Mouse (Mus musculus): ENCODE results near the gene Cmip.

The Cmip gene

DNA sequence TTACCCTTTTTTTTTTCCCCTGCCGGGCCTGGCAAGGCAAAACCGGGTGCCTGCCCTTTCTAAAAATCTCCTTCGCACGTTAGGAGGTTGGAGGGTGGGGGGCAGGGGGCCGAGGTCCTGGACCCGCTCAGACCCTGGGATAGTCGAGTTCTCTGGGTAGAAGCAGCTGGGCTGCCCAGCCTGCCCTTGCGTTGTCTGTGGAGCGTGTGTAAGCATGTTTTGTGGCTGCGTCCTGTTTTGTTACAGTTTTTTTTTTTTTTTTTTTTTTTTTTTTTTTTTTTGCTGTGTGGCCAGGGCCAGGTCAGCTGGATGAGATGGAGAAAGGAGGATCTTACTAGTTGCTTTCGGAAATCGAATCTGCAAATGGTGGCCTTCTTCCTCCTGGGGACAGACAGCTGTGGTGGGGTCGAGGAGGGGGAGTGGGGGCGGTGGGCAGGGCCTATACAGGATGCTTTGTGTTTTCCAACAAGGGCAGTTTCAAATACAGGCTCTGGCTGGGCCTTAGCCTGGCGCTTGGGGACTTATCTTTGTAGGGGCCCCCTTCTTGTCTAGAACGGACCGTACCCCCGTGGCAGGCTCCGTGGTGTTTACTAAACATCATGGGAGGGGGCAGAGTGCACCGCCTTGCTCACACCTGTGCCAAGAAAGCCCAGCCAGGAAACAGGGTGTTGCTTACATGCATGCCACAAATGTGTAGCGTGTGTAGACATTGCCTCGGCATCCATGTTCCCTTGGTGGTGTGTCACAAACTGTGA is 1.1 kb downstream of the Cmip start:
- DNase-seq (ENCODE audit: low read depth, low spot score), result no peak

DNA sequence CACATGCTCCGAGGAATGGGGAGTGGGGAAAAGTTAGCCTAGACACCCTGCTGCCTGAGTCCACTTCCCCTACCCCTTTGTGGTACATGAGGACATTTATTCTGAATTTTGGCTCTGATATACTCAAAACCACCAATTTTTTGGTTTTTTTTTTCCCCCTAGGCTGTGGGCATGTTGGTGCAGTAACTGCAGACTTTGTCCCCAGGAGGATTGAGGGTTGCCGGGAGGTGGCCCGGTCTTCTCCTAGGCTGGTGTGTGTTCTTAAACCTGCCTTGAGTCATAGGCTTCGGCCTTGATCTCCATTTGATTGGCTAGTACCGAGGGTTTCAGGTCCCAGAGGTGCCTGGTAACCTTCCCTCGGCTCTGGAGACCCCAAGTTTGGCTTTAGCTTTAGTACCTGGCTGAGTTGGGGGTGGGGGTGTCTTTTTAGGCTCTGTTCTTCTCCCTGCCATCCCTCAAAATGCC is 1.7 kb downstream of the Cmip start:
- no peak for DNase-seq (ENCODE audit: low read depth, low spot score)

DNA sequence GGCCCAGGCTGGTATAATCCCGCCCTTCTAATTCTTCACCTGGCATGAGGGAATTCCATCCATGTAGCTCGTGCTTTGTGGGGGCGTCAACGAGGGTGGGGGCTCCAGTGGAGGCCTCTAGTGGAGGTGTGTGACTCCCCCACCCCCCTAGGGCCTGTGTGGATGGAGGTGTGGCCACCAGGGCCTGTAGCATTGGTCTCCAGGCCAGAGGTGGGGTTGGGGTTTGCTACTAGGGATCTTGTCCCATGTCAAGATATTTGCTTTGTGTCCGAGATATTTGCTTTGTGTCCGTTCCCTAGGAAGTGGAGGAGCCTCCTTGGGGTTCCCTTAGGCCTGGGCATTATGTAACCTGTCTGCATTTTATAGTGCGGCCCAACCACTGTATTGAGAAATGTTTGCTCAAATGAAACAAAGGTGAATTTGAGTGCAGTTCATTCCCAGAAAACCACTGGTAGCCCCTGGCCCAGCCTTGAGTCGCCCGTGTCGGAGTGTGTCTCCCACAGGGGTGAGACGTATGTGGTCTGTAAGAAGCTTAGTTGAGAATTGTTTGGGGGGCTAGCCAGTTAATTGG is 2.7 kb downstream of the Cmip start:
- no peak for DNase-seq (ENCODE audit: low read depth, low spot score)

DNA sequence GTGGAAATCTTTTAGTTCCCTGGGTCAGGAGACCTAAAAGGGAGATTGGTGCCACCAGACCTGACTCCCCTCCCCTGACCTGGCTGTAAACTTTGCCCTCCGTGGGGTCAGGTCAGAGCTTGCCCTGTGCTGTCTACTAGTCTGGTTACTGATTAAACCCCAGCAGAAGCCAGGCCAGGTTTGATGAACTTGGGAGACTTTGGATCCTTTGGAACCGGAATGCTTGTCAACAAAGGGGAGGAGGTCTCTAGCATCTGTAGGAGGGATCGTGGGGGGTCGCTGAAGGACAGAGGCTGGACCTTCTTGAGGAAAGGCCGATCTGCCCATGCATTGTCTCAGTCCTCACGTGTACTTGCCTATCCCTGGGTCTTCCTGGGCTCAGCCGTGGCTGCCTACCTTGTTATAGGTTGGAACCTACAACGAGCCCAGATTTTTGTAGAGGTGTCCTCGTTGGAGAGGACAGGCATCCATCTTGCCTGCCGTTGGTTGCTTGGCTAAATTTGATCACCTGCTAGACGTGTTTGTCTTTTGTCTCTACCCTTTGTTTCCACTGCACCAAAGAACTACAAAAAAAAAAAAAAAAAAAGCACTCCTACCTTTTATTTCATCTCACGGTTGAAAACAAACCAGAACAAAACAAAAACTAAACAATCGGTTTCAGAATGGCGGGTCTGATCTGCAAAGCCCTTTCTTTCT is 3.5 kb downstream of the Cmip start:
- DNase-seq (ENCODE audit: low read depth, low spot score), result no peak

DNA sequence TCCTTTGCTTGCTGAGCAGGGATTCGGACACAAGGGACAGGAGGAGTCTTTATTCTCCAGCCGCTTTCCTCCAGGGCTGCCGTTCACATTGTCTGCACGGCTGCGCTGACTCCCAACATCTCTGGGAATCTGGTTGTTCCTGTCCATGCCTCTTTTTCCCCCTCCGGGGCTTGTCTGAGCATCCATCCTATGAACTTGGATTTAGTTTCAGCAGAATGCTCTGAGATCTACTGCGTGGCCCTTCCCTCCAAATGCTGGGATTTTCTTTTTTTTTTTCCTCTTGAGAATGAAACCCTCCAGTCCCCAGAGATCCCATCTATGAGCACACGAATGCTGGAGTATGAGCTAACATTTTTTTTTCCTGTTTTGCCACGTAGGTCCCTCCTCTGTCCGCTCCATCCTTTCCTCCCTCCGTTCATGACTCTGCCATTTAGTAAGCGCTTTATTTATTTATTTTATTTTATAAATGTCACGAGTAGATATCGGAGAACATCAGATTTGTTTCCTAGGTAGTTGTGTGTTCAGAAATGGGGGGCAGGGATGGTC is 4.1 kb downstream of the Cmip start:
- no peak for DNase-seq (ENCODE audit: low read depth, low spot score)

DNA sequence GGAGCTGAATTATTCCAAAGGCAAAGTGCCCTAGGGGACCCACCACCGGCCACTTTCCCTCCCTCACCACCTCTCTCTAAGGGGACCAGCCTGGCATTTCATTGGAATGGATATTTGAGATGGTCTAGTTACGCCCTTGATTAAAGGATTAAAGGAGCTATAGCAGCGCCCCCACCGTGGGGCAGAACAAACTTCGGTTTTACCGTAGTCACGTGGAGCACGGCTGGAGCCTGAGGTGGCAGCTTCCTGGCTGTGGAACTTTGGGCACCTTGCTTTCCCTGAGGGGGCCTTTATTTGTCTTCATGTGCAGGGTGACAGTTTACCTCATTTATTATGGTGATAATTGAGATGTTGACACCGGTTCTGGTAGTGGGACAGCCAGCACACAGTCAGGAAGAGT is 4.8 kb downstream of the Cmip start:
- DNase-seq (ENCODE audit: low read depth, low spot score), result no peak

DNA sequence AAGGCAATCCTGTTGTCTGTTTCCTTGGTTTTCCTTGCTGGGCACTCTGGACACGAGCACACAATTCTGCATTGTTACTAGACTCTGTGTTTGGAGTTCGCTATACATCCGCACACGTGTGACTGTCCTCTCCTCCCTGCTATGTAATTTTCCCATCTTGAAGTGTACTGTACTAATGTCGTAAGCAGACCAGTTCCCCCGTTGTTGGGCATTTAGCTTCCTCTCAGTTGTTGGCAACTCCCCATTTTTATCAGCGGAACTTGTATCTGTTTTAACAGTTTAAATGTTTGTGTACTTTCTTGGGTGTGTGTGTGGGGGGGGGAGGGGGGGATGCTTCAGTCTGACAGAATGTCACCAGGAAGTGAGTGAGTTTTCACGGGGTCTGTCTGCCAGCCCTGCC is 5.8 kb downstream of the Cmip start:
- no peak for DNase-seq (ENCODE audit: low read depth, low spot score)

DNA sequence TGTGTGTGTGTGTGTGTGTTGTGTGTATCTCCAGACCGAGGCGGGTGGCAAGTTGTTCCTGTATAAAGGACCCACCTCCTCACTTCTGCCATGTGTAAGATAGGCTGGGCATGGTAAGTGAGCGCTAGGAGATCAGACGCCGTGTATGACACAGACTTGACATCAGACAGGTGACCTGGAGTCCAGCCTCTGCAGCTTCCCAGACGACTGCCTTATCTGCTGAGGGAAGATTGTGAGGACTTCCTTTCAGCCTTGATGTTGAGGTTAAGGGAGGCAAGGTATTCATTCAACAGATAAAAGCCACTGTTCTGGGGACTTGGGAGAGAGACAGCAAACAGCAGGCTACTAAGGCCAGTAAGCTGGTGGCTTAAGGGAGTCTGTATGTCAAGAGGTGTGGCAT is 6.6 kb downstream of the Cmip start:
- no peak for DNase-seq (ENCODE audit: low read depth, low spot score)

DNA sequence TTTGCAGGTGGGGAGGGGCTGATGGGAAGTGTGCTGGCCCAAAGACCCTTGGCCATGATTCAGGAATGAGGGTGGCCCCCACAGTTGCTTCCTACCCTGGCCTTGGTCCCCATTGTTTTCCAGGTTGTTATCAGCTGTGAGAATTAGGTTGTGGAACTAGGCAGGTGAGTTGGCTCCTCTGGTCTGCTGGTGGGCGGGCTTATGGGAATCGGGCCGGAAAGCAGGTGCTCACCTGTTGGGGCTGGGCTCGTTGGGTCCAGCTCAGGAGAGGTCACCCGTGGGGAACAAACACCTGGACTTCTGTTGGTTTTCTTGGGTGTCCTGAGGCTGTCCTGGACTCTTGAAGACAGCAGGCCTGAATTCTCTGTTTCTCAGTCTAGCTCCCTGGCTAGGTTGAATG is 8.2 kb downstream of the Cmip start:
- DNase-seq (ENCODE audit: low read depth, low spot score), result no peak

DNA sequence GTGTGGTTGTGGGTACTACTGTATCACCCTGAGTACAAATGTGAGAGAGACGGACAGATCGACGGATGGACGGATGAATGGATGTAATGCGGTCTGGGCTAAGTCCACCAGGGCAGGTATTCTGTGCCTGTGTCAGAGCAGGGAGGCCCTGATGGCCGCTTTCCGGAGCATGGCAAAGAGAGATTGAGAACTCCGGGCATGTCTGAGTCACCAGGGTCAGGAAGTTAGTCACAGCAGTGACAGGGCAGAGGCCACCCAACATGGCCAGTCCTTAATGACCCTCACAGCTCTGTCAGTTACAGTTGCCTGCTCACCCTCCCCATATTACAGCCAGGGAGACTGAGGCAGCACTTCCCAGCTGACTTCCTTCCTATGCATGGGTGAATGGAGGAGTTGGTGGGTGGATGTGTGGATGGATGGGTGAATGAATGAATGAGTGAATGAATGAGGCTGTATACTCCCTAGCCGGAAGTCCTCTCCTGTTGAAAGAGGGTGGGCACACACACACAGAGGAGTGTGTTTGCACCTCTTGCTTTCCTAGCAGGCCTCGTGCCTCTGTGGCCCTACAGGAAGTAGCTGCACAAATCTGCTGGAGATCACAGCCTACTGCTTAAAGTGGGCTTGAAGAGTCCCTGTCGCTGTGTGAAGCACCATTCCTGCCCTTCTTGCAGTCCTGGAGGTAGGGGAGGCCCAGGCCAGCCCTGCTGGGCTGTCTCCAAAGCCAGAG is 10.7 kb downstream of the Cmip start:
- DNase-seq (ENCODE audit: low read depth, low spot score), result no peak

DNA sequence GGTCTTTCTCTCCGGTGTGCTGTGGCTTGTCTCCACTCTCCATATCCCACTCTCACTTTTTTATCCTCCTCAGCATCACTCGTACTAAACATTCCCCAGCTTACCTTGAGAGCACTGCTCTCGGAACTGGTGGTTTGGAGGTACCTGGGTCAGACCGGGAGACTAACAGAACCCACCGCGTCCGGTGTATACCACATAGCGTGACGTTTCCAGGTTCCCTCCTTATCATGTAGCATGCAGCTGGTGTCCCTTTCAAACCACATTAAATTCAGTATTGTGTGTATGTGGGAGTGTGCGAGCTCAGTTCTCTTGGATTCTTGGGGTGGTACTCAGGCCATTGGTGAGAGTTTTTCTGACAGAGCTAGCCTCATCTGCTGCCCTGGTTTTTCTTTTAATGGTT is 21.4 kb downstream of the Cmip start:
- no peak for DNase-seq (ENCODE audit: low read depth, low spot score)

DNA sequence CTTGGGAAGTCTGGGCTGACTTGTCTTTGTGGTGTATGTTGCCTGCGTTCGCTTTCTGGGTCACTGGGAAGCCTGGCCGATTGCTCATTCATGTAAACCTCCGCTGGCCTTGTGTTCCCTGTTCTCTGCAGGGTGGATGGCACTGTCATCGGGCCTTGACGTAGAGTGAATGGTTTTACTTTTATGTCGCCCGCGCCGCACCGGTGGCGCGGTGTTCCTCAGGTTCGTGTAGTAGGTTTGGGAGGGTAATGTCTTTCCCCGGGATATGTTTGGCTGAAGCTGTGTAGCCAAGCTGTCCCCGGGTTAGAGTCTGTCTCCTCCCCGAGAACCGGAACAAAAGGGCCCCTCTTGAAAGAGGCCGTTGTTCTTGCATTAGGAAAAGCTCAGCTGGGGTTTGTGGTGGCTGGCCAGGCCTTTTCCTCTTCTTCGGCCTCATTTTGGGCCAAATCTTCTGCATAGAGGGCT is 21.8 kb downstream of the Cmip start:
- DNase-seq (ENCODE audit: low read depth, low spot score), result no peak

DNA sequence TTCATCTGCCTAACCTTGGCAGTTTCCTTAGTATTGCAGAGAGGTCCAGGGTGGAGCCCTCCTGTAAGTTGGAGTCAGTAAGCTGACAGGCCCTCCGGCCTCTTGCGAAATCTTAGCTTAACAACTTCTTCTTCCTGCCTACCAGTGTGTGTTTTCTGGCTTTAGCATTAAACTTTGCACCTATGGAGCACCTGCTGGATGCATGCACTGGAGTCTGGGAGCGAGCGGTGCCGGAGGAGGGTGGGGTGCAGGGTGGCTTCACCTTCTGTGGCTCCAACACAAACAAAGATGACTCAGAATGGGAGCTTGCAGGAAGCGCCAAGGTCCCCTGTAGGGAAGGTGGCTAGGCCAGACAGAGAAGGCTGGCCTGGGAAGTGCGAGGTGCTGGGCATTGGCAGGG is 23.6 kb downstream of the Cmip start:
- no peak for DNase-seq (ENCODE audit: low read depth, low spot score)

DNA sequence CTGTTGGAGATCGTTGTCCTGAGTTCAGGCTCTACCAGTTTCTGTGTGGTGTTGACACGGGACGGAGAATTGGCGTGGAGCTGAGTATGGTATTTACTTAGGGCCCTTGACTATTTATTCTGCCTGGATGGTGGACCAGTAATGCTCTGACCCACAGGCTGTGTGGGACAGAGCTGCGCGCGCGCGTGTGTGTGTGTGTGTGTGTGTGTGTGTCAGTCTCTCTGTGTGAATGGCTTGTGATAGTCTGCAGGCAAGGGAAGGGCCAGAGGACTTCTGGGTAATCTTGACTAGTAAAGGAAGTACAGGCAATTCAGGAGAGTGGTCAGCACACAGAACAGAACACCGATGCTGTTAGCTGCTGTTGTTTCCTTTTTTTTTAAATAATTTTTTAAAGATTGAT is 24.8 kb downstream of the Cmip start:
- DNase-seq (ENCODE audit: low read depth, low spot score), result no peak

DNA sequence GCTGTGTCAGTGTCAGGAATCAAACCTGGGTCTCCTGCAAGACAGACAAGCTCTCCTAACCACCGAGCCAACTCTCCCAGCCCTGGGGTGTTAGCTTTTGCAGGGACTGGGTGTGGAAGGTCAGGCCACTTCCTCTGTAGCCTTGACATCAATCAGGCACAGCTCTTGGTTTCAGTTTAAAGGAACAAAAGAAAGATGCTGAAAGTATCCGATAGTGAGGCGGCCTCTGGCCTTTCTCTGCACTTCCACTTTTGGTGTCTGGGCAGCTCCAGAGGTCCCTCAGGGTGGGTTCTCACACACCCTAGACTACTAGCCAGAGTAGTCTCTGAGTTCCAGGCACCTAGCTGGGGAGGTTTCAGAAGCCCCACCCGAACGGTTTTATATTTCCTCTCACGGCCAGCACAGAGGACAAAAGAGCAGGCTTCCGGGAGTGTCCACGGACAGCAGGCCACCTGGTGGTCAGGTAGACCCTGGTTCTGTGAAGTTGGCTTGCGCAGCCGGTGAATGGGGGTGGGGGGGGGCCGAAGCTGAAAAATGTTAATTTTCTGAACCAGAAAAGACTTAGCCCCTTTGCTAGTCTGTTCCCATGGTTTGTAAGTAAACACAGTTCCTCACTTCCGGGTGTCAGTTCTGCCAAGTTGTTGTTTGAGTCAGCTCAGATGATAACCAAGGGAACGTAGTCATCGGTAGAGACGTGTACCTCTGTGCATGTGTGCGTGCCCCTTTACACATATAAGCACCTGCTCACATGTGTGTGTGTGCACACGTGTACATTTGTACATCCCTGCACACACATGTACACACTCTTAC is 25.5 kb downstream of the Cmip start:
- no peak for DNase-seq (ENCODE audit: low read depth, low spot score)

DNA sequence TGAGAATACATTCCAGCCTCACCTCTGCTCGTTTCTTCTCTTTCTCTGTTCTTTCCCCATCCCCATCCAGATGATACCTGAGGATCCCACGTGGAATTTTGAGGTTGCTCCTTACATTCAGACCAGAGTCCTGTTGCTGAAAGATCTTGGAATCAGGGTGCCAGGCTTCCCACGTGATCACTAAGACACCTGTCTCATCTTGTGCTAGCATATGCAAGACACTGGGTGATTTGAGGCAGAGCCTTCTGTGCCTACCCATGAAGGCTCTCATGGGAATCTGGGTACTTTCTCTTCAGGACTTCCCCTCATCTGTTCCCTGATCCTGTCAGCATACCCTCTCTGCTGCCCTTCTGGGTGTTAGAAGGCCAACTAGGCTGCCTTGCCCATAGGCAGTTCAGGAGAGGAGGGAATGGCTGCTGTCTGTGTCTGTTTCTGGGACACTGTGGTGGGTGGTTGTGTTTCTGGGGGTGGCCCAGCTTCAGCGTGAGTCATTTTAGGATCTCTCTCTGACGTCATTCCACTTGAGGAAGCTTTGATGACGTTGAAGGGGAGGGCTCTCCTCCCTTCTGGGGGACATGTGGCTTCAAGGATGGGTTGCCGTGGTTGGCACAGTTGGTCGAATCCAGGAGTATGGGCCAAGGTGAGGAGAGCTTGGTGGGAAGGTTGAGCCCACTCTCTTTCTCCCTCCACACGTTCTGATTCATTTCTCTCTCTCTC is 28.1 kb downstream of the Cmip start:
- no peak for DNase-seq (ENCODE audit: low read depth, low spot score)

DNA sequence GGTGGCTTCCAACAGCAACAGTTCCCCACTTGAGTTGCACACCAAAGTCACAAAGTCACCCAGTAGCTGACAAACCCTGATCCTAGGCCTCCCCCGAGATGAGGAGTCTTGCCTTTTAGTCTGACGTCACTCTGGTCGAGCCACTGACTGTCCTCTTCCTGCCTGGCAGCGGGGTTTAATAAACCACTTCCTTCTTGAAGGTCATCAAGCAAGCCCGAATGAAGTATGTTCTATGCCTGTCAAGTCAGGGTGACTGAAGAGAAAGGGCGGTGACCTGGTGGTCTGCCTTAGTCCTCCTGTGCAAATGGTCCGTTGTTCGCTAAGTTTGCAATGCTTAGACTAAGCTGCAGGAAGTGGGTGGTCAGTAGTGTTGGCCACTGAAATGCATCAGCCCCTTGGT is 31.1 kb downstream of the Cmip start:
- no peak for DNase-seq (ENCODE audit: low read depth, low spot score)

DNA sequence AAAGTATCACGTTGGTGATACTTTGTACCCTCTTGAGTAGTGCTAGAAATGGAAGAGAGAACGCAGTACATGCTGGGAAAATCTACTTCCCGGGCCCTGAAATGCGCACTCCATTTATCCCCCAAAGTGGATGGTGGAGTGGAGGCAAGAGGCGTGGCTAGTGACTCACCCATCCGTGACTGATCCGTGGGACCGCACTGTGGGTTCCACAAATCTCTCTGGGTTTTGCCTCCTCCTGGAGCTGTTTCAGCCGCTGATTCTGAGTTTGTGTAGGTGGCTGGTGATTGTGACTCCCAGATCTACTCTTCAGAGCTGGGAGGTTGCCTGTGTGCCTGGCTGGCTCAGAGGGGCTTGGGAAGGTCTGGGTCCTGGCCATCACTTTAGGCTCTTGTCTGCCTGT is 32.2 kb downstream of the Cmip start:
- DNase-seq (ENCODE audit: low read depth, low spot score), result no peak

DNA sequence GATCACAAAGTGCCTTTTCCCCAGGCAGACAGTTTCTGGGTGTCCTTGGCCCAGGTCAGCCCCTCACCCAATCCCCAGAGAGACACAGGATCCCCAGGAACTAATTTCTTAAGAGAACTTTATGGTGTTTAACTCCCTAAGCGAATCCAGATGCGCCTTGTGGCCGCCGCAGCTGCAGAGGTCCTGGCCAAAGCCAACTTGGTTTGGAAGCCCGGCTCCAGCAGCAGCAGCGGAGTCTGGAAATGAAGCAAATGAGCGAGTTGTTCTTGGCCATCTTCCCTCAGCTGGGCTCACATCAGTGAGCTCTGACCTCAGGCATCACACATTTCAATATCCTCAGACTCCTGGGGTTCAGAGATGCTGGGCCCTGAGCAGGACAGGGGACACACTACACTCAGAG is 33.6 kb downstream of the Cmip start:
- DNase-seq (ENCODE audit: low read depth, low spot score), result no peak

DNA sequence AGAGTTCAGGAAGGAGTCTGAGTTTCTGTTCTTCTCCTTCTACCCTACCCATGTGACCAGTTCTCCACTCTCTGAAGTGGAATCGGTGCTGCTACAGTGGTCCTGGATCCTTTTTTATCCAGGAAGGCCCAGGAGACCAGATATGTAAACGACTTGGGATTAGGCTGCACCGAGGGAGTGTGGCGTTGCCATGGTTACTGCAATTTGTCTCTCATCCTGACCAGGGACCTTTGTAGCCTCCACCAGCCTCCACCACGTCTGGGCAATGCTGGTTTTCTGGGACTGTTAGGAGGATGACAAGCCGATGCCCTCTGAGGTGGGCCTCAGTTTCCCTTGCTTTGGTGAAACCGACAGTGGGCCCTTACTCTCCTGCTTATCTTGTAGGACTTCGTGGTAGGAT is 35.4 kb downstream of the Cmip start:
- DNase-seq (ENCODE audit: low read depth, low spot score), result no peak

DNA sequence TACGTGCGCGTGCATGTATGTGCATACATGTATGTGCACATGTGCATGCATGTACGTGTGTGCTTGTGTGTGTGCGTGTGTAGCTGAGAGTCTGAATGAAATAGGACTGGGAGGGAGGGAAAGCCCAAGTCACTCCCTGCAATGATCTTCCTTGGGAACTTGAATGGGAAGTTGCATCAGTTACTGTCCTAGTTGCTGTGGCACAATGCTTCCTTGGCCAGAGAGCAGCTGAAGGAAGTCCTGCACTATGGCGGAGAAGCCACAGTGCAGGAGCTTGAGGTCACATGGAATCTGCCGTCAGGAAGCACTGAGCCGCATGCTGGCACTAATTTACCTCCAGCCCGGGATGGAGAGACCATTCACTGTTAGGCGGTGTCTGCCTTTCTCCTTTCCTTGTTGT is 37.9 kb downstream of the Cmip start:
- no peak for DNase-seq (ENCODE audit: low read depth, low spot score)
